Mouse (Mus musculus) heart, postnatal 0 days (tissue): Measurements from ENCODE around the gene Rasgef1b.

ENCODE experiments used
- CTCF ChIP-seq: IDR thresholded peaks from 2 replicates; pipeline ENCODE4 v1.5.1; 2016; ENCODE audit warnings: antibody characterized with exemption, control low read depth, low read depth
- EP300 ChIP-seq: IDR thresholded peaks from 2 replicates; pipeline ENCODE4 v1.6.1; 2016; ENCODE audit warnings: antibody characterized with exemption, low read depth

- no peak for TF ChIP-seq CTCF
- TF ChIP-seq EP300: no peak
Observed at GRCm38 (mm10) chr5:99590539-99590938, 138.3 kb downstream of the Rasgef1b start.
